Mouse (Mus musculus) heart, embryonic 14.5 days (tissue): ENCODE results near the gene Rnf5. TPM values are rescaled to one million over a fixed set of nuclear protein-coding genes. Genes with fewer than 3 reads are reported as not detected.

Experiments used
- ATAC-seq: fragments of 200-750 bp; cut with Nextera tagmentation; 2 replicates; pipeline ENCODE4 v1.8.0; 2017; ENCODE audit warnings: low read depth, moderate TSS enrichment; ENCODE audit not compliant: insufficient number of reproducible peaks, insufficient read depth, low FRiP score
- H3K27ac ChIP-seq, 2 experiments: fragments of 200-500 bp in 1 of 2; fragments of 300-500 bp in 1 of 2; sonication (generic) in 1 of 2; replicated peaks in 1 of 2; 2 replicates each; pipeline ENCODE4 v1.5.1; 2012 to 2014; ENCODE audit warnings: low read depth in 2 of 2, low read length in 2 of 2, control low read depth in 1 of 2, mild to moderate bottlenecking in 1 of 2, mixed read lengths in 1 of 2; ENCODE audit not compliant: control insufficient read depth in 1 of 2, insufficient read depth in 1 of 2
- H3K27me3 ChIP-seq: fragments of 300-500 bp; sonication (generic); 2 replicates; pipeline ENCODE4 v1.6.1; 2014; ENCODE audit warnings: mild to moderate bottlenecking, low read length, control low read depth; ENCODE audit not compliant: control insufficient read depth, insufficient read depth
- H3K36me3 ChIP-seq: fragments of 300-500 bp; sonication (generic); 2 replicates; pipeline ENCODE4 v1.6.1; 2014; ENCODE audit warnings: mild to moderate bottlenecking, control low read depth, low read length, mixed read lengths; ENCODE audit not compliant: control insufficient read depth, insufficient read depth
- H3K4me1 ChIP-seq, 2 experiments: fragments of 200-500 bp in 1 of 2; fragments of 300-500 bp in 1 of 2; sonication (generic) in 1 of 2; 2 replicates each; pipeline ENCODE4 v1.6.1; 2012 to 2014; ENCODE audit warnings: low read length in 2 of 2, control low read depth in 1 of 2, mixed read lengths in 1 of 2; ENCODE audit not compliant: control insufficient read depth in 2 of 2, insufficient read depth in 2 of 2
- H3K4me2 ChIP-seq: fragments of 300-500 bp; sonication (generic); 2 replicates; pipeline ENCODE4 v1.6.1; 2014; ENCODE audit warnings: mild to moderate bottlenecking, low read length
- H3K4me3 ChIP-seq, 2 experiments: fragments of 200-500 bp in 1 of 2; fragments of 300-500 bp in 1 of 2; sonication (generic) in 1 of 2; 2 replicates each; pipeline ENCODE4 v1.5.1; 2012 to 2014; ENCODE audit warnings: low read length in 2 of 2, mild to moderate bottlenecking in 2 of 2, control low read depth in 1 of 2, low read depth in 1 of 2, moderate library complexity in 1 of 2; ENCODE audit not compliant: control insufficient read depth in 1 of 2, insufficient read depth in 1 of 2
- H3K9ac ChIP-seq: fragments of 300-500 bp; sonication (generic); 2 replicates; pipeline ENCODE4 v1.6.1; 2014; ENCODE audit warnings: mild to moderate bottlenecking, low read length
- H3K9me3 ChIP-seq: fragments of 300-500 bp; sonication (generic); 2 replicates; pipeline ENCODE4 v1.6.1; 2016; ENCODE audit warnings: low read length, control low read depth; ENCODE audit not compliant: control insufficient read depth
- WGBS: fragments of 180-500 bp; shearing (Covaris S2); extraction: QIAGEN DNeasy Blood & Tissue Kit; methylation state at CpG from one replicate; pipeline ENCODE4 v1.1.7; 2014; 5-methylcytosine and 5-hydroxymethylcytosine counted together
- polyA plus RNA-seq: library from polyadenylated mRNA; unstranded; fragments of >200 nt; fragmentation: Nextera tagmentation; extraction: Ambion mirVana; gene quantifications from 2 replicates; pipeline ENCODE4 v1.2.1, GENCODE M21; 2014

The Rnf5 gene
- polyA plus RNA-seq, 1 experiment from 2014 or later = 87.0 TPM

DNA sequence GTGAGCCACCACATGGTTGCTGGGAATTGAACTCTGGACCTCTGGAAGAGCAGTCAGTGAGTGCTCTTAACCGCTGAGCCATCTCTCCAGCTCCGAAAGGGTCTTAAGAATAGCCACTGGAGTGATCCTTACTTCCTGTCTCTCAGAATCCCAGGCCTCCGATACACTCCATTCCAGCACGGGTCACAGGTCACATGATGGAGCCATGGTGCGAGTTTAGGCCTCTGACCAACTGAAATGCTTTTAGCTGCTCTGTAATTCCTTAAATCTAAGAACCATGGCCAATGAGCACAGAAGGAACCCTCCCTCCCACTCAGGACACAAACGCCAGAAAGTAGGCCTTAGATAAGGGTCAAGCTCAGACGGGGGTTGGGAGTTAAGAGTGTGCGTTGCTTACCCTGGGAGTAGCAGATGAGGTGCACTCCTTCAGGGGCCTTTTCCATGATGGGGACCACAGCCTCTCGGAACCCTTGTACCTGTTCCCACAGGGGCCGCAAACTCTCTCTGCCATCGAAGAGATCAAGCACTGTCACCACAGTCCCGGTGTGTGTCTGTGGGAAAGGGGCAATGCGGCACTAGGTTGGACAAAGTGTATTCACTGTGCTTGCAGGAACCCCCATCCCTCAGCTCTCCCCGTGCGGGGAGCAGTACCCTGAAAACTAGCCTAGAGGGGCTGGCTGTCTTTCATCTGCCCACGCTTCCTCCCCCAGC lies 22.7 kb upstream of the Rnf5 start:
- 50% methylated on average over 16 of the region's 16 CpGs for WGBS
- Histone ChIP-seq H3K4me1 (peaks cover 19 to 30% of the 10 kb centered on the region in 2 experiments), H3K4me2 (peak overlapping the region; percentile 97), H3K36me3 (peaks cover 40% of the 10 kb centered on the region), H3K4me3 (peak overlapping the region; percentile 66 to 85), H3K9ac (peak overlapping the region; percentile 78), H3K27me3 (peaks cover 21% of the 10 kb centered on the region), H3K27ac (peak overlapping the region in 1 of 2 experiments; percentile 96; a peak in 2 of 4 replicates), H3K9me3 (no peaks in the 10 kb centered on the region)
- no peak for ATAC-seq

- no peak for ATAC-seq
- Histone ChIP-seq H3K4me1 (peaks cover 16 to 23% of the 10 kb centered on the region in 2 experiments), H3K9ac (no peak overlapping the region), H3K36me3 (peaks cover 52% of the 10 kb centered on the region), H3K27ac (no peak overlapping the region), H3K9me3 (no peaks in the 10 kb centered on the region), H3K4me2 (no peak overlapping the region), H3K4me3 (no peak overlapping the region), H3K27me3 (peaks cover 9% of the 10 kb centered on the region)
- whole genome bisulfite sequencing = 91% methylated on average over 3 of the region's 3 CpGs
These were observed 21.5 kb upstream of the Rnf5 start for GRCm38 (mm10) chr17:34624981-34625380.

DNA sequence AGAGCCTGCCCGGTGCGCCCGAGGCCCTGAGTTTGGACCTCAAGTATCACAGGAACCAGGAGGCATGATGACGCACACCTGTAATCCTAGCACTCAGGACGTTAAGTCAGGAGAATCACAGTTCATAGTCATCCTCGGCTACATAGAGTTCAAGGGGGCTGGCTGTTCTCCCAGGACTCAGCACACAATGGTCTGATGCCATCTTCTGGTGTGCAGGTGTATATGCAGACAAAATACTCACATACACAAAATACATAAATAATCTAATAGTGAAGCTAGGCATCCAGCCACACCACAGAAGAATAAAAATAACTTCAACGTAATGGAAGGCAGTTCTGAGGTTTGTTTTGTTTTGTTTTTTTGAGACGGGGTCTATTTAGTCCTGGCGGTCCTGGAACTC lies 19.7 kb upstream of the Rnf5 start:
- no peaks in the 10 kb centered on the region for H3K9me3 ChIP-seq
- H3K36me3 ChIP-seq = peaks cover 55% of the 10 kb centered on the region
- no peaks in the 10 kb centered on the region for H3K27me3 ChIP-seq
- peaks cover 7 to 9% of the 10 kb centered on the region in 2 experiments for H3K4me1 ChIP-seq
- WGBS = 88% methylated on average over 9 of the region's 9 CpGs
- no peak overlapping the region for H3K4me2 ChIP-seq
- H3K27ac ChIP-seq = no peak overlapping the region
- ATAC-seq = no peak
- H3K9ac ChIP-seq = no peak overlapping the region
- H3K4me3 ChIP-seq = no peak overlapping the region

DNA sequence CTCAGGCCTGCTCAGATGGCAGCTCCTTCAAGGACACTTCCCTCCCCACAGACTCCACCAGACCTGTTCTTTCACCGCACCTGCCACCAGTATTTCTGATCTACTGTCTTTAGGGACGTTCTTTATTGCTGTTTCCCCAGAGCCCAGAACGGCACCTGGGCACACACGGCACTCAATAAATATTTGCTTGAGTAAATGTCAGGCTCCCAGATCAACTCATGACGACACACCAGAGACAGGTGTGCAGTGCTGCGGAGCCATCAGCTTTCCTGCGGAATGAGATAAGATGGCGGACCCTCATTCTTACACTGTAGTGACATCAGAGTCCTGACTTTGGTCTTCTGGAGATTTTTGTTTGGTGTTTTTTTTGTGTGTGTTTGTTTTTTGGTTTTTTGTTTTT lies 17.5 kb upstream of the Rnf5 start:
- Histone ChIP-seq H3K9ac (no peak overlapping the region), H3K4me3 (no peak overlapping the region), H3K4me2 (no peak overlapping the region), H3K4me1 (peaks cover 0 to under 1% of the 10 kb centered on the region in 2 experiments; a peak in 3 of 4 replicates), H3K27me3 (no peaks in the 10 kb centered on the region), H3K9me3 (no peaks in the 10 kb centered on the region), H3K27ac (no peak overlapping the region), H3K36me3 (peaks cover 69% of the 10 kb centered on the region)
- no peak for ATAC-seq
- 94% methylated on average over 8 of the region's 8 CpGs for WGBS

GRCm38 (mm10) chr17:34618999-34619398 lies 15.5 kb upstream of the Rnf5 start:
- ATAC-seq = no peak

GRCm38 (mm10) chr17:34615871-34616270 lies 12.4 kb upstream of the Rnf5 start, which contains the start of gene Egfl8:
Egfl8 (minus strand) TSS chr17:34615971.
- Histone ChIP-seq H3K36me3 (peaks cover 66% of the 10 kb centered on the region), H3K9ac (no peak within 1 kb of the TSS)

More at GRCm38 (mm10) chr17:34618999-34619398, 15.5 kb upstream of the Rnf5 start:
- no peaks in the 10 kb centered on the region for H3K9me3 ChIP-seq
- peaks cover 65% of the 10 kb centered on the region for H3K36me3 ChIP-seq
- H3K27ac ChIP-seq = no peak overlapping the region
- H3K4me2 ChIP-seq = no peak overlapping the region
- WGBS = 21% methylated on average over 6 of the region's 6 CpGs
- H3K27me3 ChIP-seq = no peaks in the 10 kb centered on the region
- no peaks in the 10 kb centered on the region; a peak in 1 of 4 replicates for H3K4me1 ChIP-seq
- H3K9ac ChIP-seq = no peak overlapping the region
- H3K4me3 ChIP-seq = no peak overlapping the region

GRCm38 (mm10) chr17:34613830-34614229 lies 10.3 kb upstream of the Rnf5 start:
- Histone ChIP-seq H3K9me3 (no peaks in the 10 kb centered on the region), H3K4me3 (no peak overlapping the region), H3K27ac (no peak overlapping the region), H3K9ac (no peak overlapping the region), H3K4me1 (peaks cover 0 to 6% of the 10 kb centered on the region in 2 experiments; a peak in 3 of 4 replicates), H3K27me3 (no peaks in the 10 kb centered on the region), H3K36me3 (peaks cover 63% of the 10 kb centered on the region), H3K4me2 (no peak overlapping the region)
- ATAC-seq = no peak
- WGBS = 85% methylated on average over 10 of the region's 10 CpGs

More at GRCm38 (mm10) chr17:34615871-34616270, 12.4 kb upstream of the Rnf5 start, which contains the start of gene Egfl8:
- Histone ChIP-seq H3K27ac (no peak within 1 kb of the TSS), H3K4me3 (no peak within 1 kb of the TSS), H3K4me2 (no peak within 1 kb of the TSS), H3K4me1 (no peaks in the 10 kb centered on the region; a peak in 1 of 4 replicates), H3K27me3 (no peaks in the 10 kb centered on the region), H3K9me3 (no peaks in the 10 kb centered on the region)
- 77% methylated on average over 6 of the region's 6 CpGs for WGBS
- ATAC-seq = no peak
